Mouse (Mus musculus): ENCODE results near the gene Ccr3. TPM values are rescaled to one million over a fixed set of nuclear protein-coding genes. Genes with fewer than 3 reads are reported as not detected.
"Not testable (repeated sequence)": the region's sequence is repeated elsewhere in the genome, so short reads cannot be mapped to it uniquely, and the experiment has no call there.

Gene Ccr3
- not detected in 2 replicates for polyA plus RNA-seq (2012)

- Histone ChIP-seq H3K27me3 (ENCODE audit: control insufficient read depth) (peaks cover 9% of the 10 kb centered on the region), H3K4me3 (replicated peaks) (no peak within 1 kb of the TSS)
- TF ChIP-seq GATA1 (IDR thresholded peaks at IDR 0.05; ENCODE audit: low read length), result no peak
- no peak for TF ChIP-seq TAL1 (IDR thresholded peaks at IDR 0.05; ENCODE audit: low read length)
These were observed at the start of gene Ccr3 for GRCm38 (mm10) chr9:124021672-124022071. Gene Ccr3 (plus strand): TSS chr9:124021972.

GRCm38 (mm10) chr9:123975630-123976029 lies 46.1 kb upstream of the Ccr3 start:
- H3K9me3 ChIP-seq (ENCODE audit: control insufficient read depth, low read length), result no peaks in the 10 kb centered on the region
- TF ChIP-seq GATA1 (IDR thresholded peaks at IDR 0.05; ENCODE audit: low read length) (no peak), TAL1 (IDR thresholded peaks at IDR 0.05; ENCODE audit: low read length) (no peak)
- 0 out of 2 replicates have a peak, but pooled peaks cover 2% of the 10 kb centered on the region for H3K4me1 ChIP-seq (ENCODE audit: control insufficient read depth)
- H3K4me3 ChIP-seq (replicated peaks), result no peak overlapping the region
- no peaks in the 10 kb centered on the region for H3K27me3 ChIP-seq (ENCODE audit: control insufficient read depth)
- H3K36me3 ChIP-seq (ENCODE audit: control insufficient read depth), result no peaks in the 10 kb centered on the region

More at GRCm38 (mm10) chr9:124021672-124022071, at the start of gene Ccr3:
- no peaks in the 10 kb centered on the region for H3K36me3 ChIP-seq (ENCODE audit: control insufficient read depth)
- no peaks in the 10 kb centered on the region for H3K9me3 ChIP-seq (ENCODE audit: control insufficient read depth, low read length)
- H3K4me1 ChIP-seq (ENCODE audit: control insufficient read depth), result no peaks in the 10 kb centered on the region

GRCm38 (mm10) chr9:123976876-123977663 lies 44.7 kb upstream of the Ccr3 start:
- no peaks in the 10 kb centered on the region for H3K36me3 ChIP-seq (ENCODE audit: control insufficient read depth)
- TF ChIP-seq GATA1 (IDR thresholded peaks at IDR 0.05; ENCODE audit: low read length), result no peak
- H3K4me3 ChIP-seq (replicated peaks), result no peak overlapping the region
- H3K4me1 ChIP-seq (ENCODE audit: control insufficient read depth), result peaks cover 11% of the 10 kb centered on the region
- H3K27me3 ChIP-seq (ENCODE audit: control insufficient read depth), result no peaks in the 10 kb centered on the region
- H3K9me3 ChIP-seq (ENCODE audit: control insufficient read depth, low read length), result no peaks in the 10 kb centered on the region

GRCm38 (mm10) chr9:123978308-123978707 lies 43.5 kb upstream of the Ccr3 start, which contains the start of gene Ccr1l1:
Gene Ccr1l1 (minus strand): TSS chr9:123978408.
- Histone ChIP-seq H3K9me3 (ENCODE audit: control insufficient read depth, low read length) (no peaks in the 10 kb centered on the region), H3K27me3 (ENCODE audit: control insufficient read depth) (no peaks in the 10 kb centered on the region), H3K36me3 (ENCODE audit: control insufficient read depth) (no peaks in the 10 kb centered on the region), H3K4me3 (replicated peaks) (no peak within 1 kb of the TSS), H3K4me1 (ENCODE audit: control insufficient read depth) (peaks cover 20% of the 10 kb centered on the region)
- no peak for TF ChIP-seq GATA1 (IDR thresholded peaks at IDR 0.05; ENCODE audit: low read length)
- TF ChIP-seq TAL1 (IDR thresholded peaks at IDR 0.05; ENCODE audit: low read length), result no peak

GRCm38 (mm10) chr9:123980858-123981475 lies 40.8 kb upstream of the Ccr3 start:
- H3K36me3 ChIP-seq (ENCODE audit: control insufficient read depth); H3K9me3 ChIP-seq (ENCODE audit: control insufficient read depth, low read length); H3K4me3 ChIP-seq (replicated peaks); H3K27me3 ChIP-seq (ENCODE audit: control insufficient read depth): not testable (repeated sequence)
- peaks cover 38% of the 10 kb centered on the region for H3K4me1 ChIP-seq (ENCODE audit: control insufficient read depth)

- no peak overlapping the region for H3K4me3 ChIP-seq (replicated peaks)
- no peaks in the 10 kb centered on the region for H3K36me3 ChIP-seq (ENCODE audit: control insufficient read depth)
- H3K27me3 ChIP-seq (ENCODE audit: control insufficient read depth), result no peaks in the 10 kb centered on the region
- peaks cover 45% of the 10 kb centered on the region for H3K4me1 ChIP-seq (ENCODE audit: control insufficient read depth)
- TF ChIP-seq TAL1 (IDR thresholded peaks at IDR 0.05; ENCODE audit: low read length) (no peak), GATA1 (IDR thresholded peaks at IDR 0.05; ENCODE audit: low read length) (no peak)
- no peaks in the 10 kb centered on the region for H3K9me3 ChIP-seq (ENCODE audit: control insufficient read depth, low read length)
These were observed 39.9 kb upstream of the Ccr3 start for GRCm38 (mm10) chr9:123981909-123982308.

GRCm38 (mm10) chr9:123982720-123983119 lies 39.1 kb upstream of the Ccr3 start:
- H3K36me3 ChIP-seq (ENCODE audit: control insufficient read depth), result no peaks in the 10 kb centered on the region
- no peaks in the 10 kb centered on the region for H3K27me3 ChIP-seq (ENCODE audit: control insufficient read depth)
- H3K9me3 ChIP-seq (ENCODE audit: control insufficient read depth, low read length), result no peaks in the 10 kb centered on the region
- H3K4me1 ChIP-seq (ENCODE audit: control insufficient read depth), result peaks cover 44% of the 10 kb centered on the region
- TF ChIP-seq GATA1 (IDR thresholded peaks at IDR 0.05; ENCODE audit: low read length), result no peak
- no peak for TF ChIP-seq TAL1 (IDR thresholded peaks at IDR 0.05; ENCODE audit: low read length)
- H3K4me3 ChIP-seq (replicated peaks), result no peak overlapping the region

- TF ChIP-seq TAL1 (IDR thresholded peaks at IDR 0.05; ENCODE audit: low read length) (no peak), GATA1 (IDR thresholded peaks at IDR 0.05; ENCODE audit: low read length) (no peak)
- no peaks in the 10 kb centered on the region for H3K27me3 ChIP-seq (ENCODE audit: control insufficient read depth)
- H3K36me3 ChIP-seq (ENCODE audit: control insufficient read depth), result no peaks in the 10 kb centered on the region
- H3K4me3 ChIP-seq (replicated peaks), result no peak overlapping the region
- peaks cover 44% of the 10 kb centered on the region for H3K4me1 ChIP-seq (ENCODE audit: control insufficient read depth)
- no peaks in the 10 kb centered on the region for H3K9me3 ChIP-seq (ENCODE audit: control insufficient read depth, low read length)
These were observed 36.8 kb upstream of the Ccr3 start for GRCm38 (mm10) chr9:123984943-123985342.

- no peak for TF ChIP-seq TAL1 (IDR thresholded peaks at IDR 0.05; ENCODE audit: low read length)
- no peak for TF ChIP-seq GATA1 (IDR thresholded peaks at IDR 0.05; ENCODE audit: low read length)
- Histone ChIP-seq H3K9me3 (ENCODE audit: control insufficient read depth, low read length) (no peaks in the 10 kb centered on the region), H3K36me3 (ENCODE audit: control insufficient read depth) (no peaks in the 10 kb centered on the region), H3K4me1 (ENCODE audit: control insufficient read depth) (peaks cover 42% of the 10 kb centered on the region), H3K4me3 (replicated peaks) (no peak overlapping the region), H3K27me3 (ENCODE audit: control insufficient read depth) (no peaks in the 10 kb centered on the region)
These were observed 35.6 kb upstream of the Ccr3 start for GRCm38 (mm10) chr9:123986217-123986616.

All from erythroblast, embryonic 14.5 days (primary cell).